In genomic region chr16:93717299-93717703, GRCm38 (mm10) we compare ENCODE assay signal across 9 mouse cellular contexts. TPM values are rescaled to one million over a fixed set of nuclear protein-coding genes. Genes with fewer than 3 reads are reported as not detected.
DNase-seq lines count a peak whose midpoint lies in the region; ATAC-seq and TF ChIP-seq lines count a peak whose summit lies in the region.
"Had no signal": no experiment of that assay in that cellular context is flagged by ENCODE, and none has a peak within 500 bp of the region (broad histone marks: within the 10 kb centered on the region; RNA-seq: fewer than 3 reads in every experiment).

No protein-coding gene starts in this region.

- no peak for TF ChIP-seq CTCF in lung, adult 2 months (IDR thresholded peaks at IDR 0.05; ENCODE audit: insufficient read depth, low read length)

- no peak for TF ChIP-seq POLR2A in lung, adult 2 months (IDR thresholded peaks at IDR 0.05; ENCODE audit: borderline replicate concordance, extremely low read depth, low read depth, low read length)

- no peak for DNase-seq in frontal cortex, postnatal 25 days (ENCODE audit: low spot score in 2 of 2)
- DNase-seq in cerebellum, adult 9-11 months = peak; percentile 97
- peak; percentile 87 to 88 for DNase-seq in gastrocnemius, adult 8-10 months (ENCODE audit: low spot score in 2 of 2)
- peak; percentile 71 for DNase-seq in lung, adult 2 months
- DNase-seq in retina, adult 2 months (ENCODE audit: low read depth, low spot score) = peak; percentile 23

- no peak overlapping the region for H3K9ac ChIP-seq in hindbrain, embryonic 16.5 days (ENCODE audit: low read depth, low read length)
- H3K9ac ChIP-seq: embryonic facial prominence, embryonic 15.5 days had no signal

- H3K4me1 ChIP-seq in hindbrain, embryonic 16.5 days (ENCODE audit: control insufficient read depth, insufficient read depth, low read depth, low read length) = peaks cover 13% of the 10 kb centered on the region
- peaks cover 34% of the 10 kb centered on the region for H3K4me1 ChIP-seq in lung, adult 2 months (ENCODE audit: control insufficient read depth, insufficient read depth, low read length)

- H3K9me3 ChIP-seq in hindbrain, embryonic 16.5 days (ENCODE audit: control insufficient read depth, low read length) = no peaks in the 10 kb centered on the region
- H3K9me3 ChIP-seq: embryonic facial prominence, embryonic 15.5 days had no signal

- H3K4me3 ChIP-seq in hindbrain, embryonic 16.5 days (ENCODE audit: low read length) = no peak overlapping the region
- H3K4me3 ChIP-seq in lung, adult 2 months (replicated peaks; ENCODE audit: extremely low read depth, low read depth, low read length) = no peak overlapping the region
- H3K4me3 ChIP-seq: embryonic facial prominence, embryonic 15.5 days had no signal

- peak; percentile 39; the same call in 1 of the 2 replicates for ATAC-seq in frontal cortex, adult (ENCODE audit: low TSS enrichment)
- peak; percentile 76 for ATAC-seq in hindbrain, embryonic 16.5 days
- no peak for ATAC-seq in inflammation-experienced regulatory T-cells, adult 6 months

- no peaks in the 10 kb centered on the region for H3K36me3 ChIP-seq in hindbrain, embryonic 16.5 days (ENCODE audit: control insufficient read depth, insufficient read depth, low read length)
- H3K36me3 ChIP-seq: embryonic facial prominence, embryonic 15.5 days had no signal

- no peaks in the 10 kb centered on the region for H3K27me3 ChIP-seq in hindbrain, embryonic 16.5 days (replicated peaks; ENCODE audit: control insufficient read depth, insufficient read depth, low read length)

- H3K4me2 ChIP-seq in hindbrain, embryonic 16.5 days (ENCODE audit: low read length) = no peak overlapping the region
- H3K4me2 ChIP-seq: embryonic facial prominence, embryonic 15.5 days had no signal

- H3K27ac ChIP-seq in hindbrain, embryonic 16.5 days (ENCODE audit: low read depth, low read length) = peak overlapping the region; percentile 34; the same call in 1 of the 2 replicates
- H3K27ac ChIP-seq: embryonic facial prominence, embryonic 15.5 days had no signal

- 14% methylated on average over 5 of the region's 5 CpGs for WGBS in hindbrain, embryonic 16.5 days
- 25% methylated on average over 5 of the region's 5 CpGs for WGBS in lung, adult 2 months

RNA-seq across cellular contexts. Expression of gene Dop1b, which starts 5.6 kb away (rescaled TPM):
- 10 to 100 TPM; 39.7 to 52.0 (median 48.4) TPM for total RNA-seq in gastrocnemius, adult 8-10 months (2022)
- 36.9 and 45.2 TPM in 2 replicates for polyA plus RNA-seq in hindbrain, embryonic 16.5 days (2015; fragmentation: Nextera tagmentation; extraction: Ambion mirVana)
- polyA plus RNA-seq in lung, adult 2 months (2012; rRNA removed) = 61.2 and 68.3 TPM in 2 replicates
- 10 to 100 TPM; 26.9 to 28.1 (median 28.0) TPM for polyA plus RNA-seq in inflammation-experienced regulatory T-cells, adult 6 months (2017; shearing (Covaris generic))

RNA-seq across cellular contexts. Expression of gene Cbr3, which starts 34.3 kb away (rescaled TPM):
- total RNA-seq in gastrocnemius, adult 8-10 months (2022) = 1 to 10 TPM in 3 of 4 experiments, under 1 TPM in 1; 0.89 to 1.6 (median 1.4) TPM
- 2.6 and 4.1 TPM in 2 replicates for polyA plus RNA-seq in hindbrain, embryonic 16.5 days (2015; fragmentation: Nextera tagmentation; extraction: Ambion mirVana)
- 25.7 and 31.6 TPM in 2 replicates for polyA plus RNA-seq in lung, adult 2 months (2012; rRNA removed)
- not detected for polyA plus RNA-seq in inflammation-experienced regulatory T-cells, adult 6 months (2017; shearing (Covaris generic))

Comparison
In these comparisons a context has a peak if more than half of its experiments do, and no peak if none do; other contexts are left out.
1. DNase-seq: peak in cerebellum, adult 9-11 months (single experiment), gastrocnemius, adult 8-10 months (2 of 2), lung, adult 2 months (single experiment) and retina, adult 2 months (single experiment); none in frontal cortex, postnatal 25 days (0 of 2).